Mouse (Mus musculus): ENCODE measurements at regions not wholly inside any gene's neighbourhood (a gene's known extent, or its start where the extent isn't known, plus 50 kb on each side); places are given as distances from the start of the nearest gene placed in this dataset.

DNA sequence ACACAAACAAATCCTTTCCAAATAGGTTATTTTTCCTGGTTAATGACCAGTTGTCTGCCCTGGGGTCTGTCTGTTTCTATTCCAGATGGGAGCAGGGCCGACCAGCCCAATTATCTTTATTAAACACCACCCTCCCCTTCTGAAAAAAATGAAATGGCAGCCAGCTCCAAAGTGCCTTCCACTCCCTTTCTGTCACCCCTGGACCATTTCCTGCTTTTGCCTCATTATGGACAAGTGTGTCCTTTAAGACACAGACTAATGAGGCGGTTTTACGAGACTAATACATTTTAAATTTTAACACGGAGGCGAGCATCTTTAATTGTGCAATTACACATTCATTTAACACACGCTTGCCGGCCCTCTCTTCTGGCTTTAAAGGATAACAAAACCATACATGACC lies 64.2 kb upstream of the Irx3 start:
- no peak for DNase-seq

DNA sequence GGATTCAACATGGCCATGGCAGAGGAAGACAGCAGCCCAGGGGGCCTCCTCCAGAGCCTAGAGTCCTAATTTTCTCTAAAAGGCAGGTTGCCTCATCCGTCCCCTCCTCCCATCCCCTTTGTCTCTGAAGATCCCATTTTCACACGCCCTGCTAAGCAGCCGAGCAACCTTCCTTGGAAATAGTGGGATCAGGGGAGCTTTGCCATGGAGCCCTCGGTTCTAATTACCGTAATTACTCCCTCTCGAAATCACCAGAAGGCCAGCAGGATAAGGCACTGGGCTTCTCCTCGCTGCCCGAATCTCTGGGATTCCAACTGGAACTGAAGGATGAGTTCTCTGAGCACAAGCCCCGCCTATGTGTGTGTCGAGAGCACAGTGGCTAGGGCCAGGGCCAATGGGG lies 63.5 kb upstream of the Irx3 start:
- no peak for DNase-seq

DNA sequence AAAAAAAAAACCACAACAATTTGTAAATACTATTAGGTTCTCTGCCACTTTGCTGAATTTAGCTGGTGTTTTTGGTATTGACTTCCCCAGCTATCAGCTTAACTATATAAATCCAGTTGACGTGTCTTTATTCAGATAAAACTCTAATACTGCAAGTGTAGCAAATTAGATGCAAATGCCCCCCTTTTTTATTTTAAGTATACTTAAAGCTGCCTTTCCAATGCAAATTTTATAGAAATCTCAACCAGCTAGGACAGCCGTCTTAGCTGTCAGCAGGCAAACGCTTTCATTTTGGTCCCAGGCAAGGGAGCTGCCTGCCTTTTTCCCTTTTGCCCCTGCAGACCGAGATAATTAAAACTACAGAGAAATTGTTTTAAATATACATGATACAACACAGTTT lies 61.6 kb upstream of the Irx3 start:
- DNase-seq, result no peak

DNA sequence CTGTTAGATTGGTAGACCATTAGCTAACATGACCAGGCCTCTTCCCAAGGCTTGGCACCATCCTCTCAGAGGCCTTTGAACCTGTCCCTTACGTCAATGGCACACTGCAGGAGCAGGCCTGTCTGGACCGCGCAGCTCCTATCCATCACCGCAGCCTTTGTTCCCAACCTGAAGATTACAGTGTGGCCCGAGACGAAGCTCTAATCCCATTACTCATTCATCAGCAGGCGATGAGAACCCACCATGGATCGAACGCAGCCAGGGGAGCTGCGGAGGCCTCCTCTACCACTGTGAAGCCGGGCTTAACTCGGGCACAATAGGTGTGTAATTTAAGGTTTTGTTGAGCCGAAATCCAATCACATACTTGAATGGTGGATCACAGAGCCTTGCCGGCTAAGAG lies 54.0 kb upstream of the Irx3 start:
- DNase-seq, result no peak

DNA sequence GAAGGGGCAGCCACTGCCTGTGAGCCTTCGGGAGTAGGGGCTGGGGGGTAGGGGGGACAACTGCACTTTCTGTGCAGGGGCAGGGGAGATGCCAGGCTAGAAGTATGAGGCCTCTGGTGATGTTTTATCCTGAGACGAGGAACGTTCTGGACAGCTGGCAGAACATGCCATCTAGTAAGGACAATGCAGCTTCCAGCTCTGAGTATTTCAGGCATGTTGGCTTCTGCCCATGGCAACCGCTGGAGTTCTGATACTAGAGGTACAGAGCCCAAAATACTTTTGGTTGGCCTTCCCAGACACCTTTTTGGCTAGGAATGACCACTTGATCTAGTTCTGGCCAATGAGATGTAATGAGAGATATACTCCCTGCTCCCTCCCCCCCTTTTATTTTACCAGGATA lies 52.5 kb upstream of the Irx3 start:
- no peak for DNase-seq

DNA sequence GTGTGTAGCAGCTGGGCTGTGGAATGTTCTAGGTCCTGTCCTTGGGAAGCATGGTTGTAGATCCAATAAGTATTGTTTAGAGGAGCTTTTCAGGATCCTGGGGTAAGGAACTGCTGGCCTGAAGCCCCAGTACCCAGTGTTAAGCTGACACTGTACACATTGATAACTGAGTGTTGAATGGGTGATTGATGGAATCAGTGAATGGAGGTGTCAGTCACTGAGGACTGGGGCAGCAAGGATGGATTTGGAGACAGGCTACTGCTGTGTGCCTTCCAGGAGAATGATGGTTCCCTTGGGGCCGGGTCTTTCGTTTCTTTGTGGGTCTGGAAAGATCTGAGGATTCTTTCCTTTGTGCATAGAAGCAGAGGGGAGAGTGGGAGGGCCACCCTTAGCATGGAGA lies 51.9 kb upstream of the Irx3 start:
- no peak for DNase-seq

DNA sequence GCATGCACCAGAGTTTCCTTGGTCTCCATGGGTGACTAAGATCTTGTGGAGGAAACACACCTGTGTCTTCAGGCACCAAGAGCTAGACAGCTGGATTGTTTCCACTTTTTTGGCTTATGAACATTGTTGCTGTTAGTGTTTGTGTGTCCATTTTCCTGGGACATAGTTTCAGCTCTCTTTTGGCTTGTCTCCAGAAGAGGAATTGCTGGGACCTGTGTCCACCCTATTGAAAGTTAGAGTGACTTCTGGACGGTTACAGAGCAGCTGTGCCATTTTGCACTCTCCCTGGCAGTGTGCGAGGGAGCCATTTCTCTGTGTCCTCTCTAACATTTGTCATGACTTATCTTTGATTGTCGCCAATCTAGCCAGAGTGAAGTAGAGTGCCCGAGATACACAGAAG lies 51.5 kb upstream of the Irx3 start:
- DNase-seq, result no peak

Measured in cerebellum, postnatal 25 days (tissue).